Mouse (Mus musculus) liver, adult 2 months (tissue): Measurements from ENCODE around the gene Auts2. TPM values are rescaled to one million over a fixed set of nuclear protein-coding genes. Genes with fewer than 3 reads are reported as not detected.

Experiments used
- DNase-seq: peaks from one replicate; pipeline ENCODE4 v3.0.0-alpha.2; 2011; ENCODE audit warnings: low read depth, low spot score; ENCODE audit errors: extremely low read depth
- H3K27ac ChIP-seq: fragments of 200-500 bp; replicated peaks from 2 replicates; pipeline ENCODE4 v1.5.1; 2012; ENCODE audit warnings: low read depth, mild to moderate bottlenecking, control low read depth, inconsistent platforms, low read length; ENCODE audit not compliant: insufficient read depth
- H3K27me3 ChIP-seq: fragments of 200-500 bp; 2 replicates; pipeline ENCODE4 v1.6.1; 2012; ENCODE audit warnings: mild to moderate bottlenecking, moderate library complexity, low read length, inconsistent platforms; ENCODE audit not compliant: control insufficient read depth, insufficient read depth
- H3K36me3 ChIP-seq: fragments of 200-500 bp; 2 replicates; pipeline ENCODE4 v1.6.1; 2012; ENCODE audit warnings: low read length, inconsistent platforms; ENCODE audit not compliant: control insufficient read depth, insufficient read depth
- H3K4me1 ChIP-seq: fragments of 200-500 bp; 2 replicates; pipeline ENCODE4 v1.6.1; 2011; ENCODE audit warnings: low read length; ENCODE audit not compliant: control insufficient read depth, insufficient read depth
- H3K4me3 ChIP-seq: fragments of 200-500 bp; 2 replicates; pipeline ENCODE4 v1.5.1; 2011; ENCODE audit warnings: low read depth, mild to moderate bottlenecking, control low read depth, low read length, moderate library complexity; ENCODE audit not compliant: insufficient read depth
- H3K79me2 ChIP-seq: fragments of 200-500 bp; 2 replicates; pipeline ENCODE4 v1.6.1; 2012; ENCODE audit warnings: inconsistent platforms, mild to moderate bottlenecking, low read length, moderate library complexity; ENCODE audit not compliant: control insufficient read depth, insufficient read depth
- H3K9ac ChIP-seq: fragments of 200-500 bp; 2 replicates; pipeline ENCODE4 v1.6.1; 2012; ENCODE audit warnings: low read depth, mild to moderate bottlenecking, control low read depth, inconsistent platforms, low read length
- CTCF ChIP-seq: fragments of 200-500 bp; IDR thresholded peaks from 2 replicates; pipeline ENCODE4 v1.5.1; 2011; ENCODE audit warnings: low read depth, low read length, control low read depth
- POLR2A ChIP-seq: fragments of 200-500 bp; IDR thresholded peaks from 2 replicates; pipeline ENCODE4 v1.6.1; 2011; ENCODE audit warnings: low read length, control low read depth; ENCODE audit not compliant: insufficient read depth; ENCODE audit errors: extremely low read depth
- WGBS: fragments of 180-500 bp; shearing (Covaris S2); methylation state at CpG from one replicate; pipeline ENCODE4 v1.1.7; 2018; 5-methylcytosine and 5-hydroxymethylcytosine counted together
- polyA plus RNA-seq: library from polyadenylated mRNA; depleted of rRNA; stranded (reverse); fragments of >200 nt; gene quantifications from 2 replicates; pipeline ENCODE4 v1.2.3, GENCODE M21; 2012
- total RNA-seq: library from RNA; depleted of rRNA; stranded (reverse); fragments of >200 nt; gene quantifications from 2 replicates; pipeline ENCODE4 v1.2.3, GENCODE M21; 2014

Gene Auts2
- total and polyA plus RNA-seq, 2 experiments = 0.37 to 0.51 TPM

DNA sequence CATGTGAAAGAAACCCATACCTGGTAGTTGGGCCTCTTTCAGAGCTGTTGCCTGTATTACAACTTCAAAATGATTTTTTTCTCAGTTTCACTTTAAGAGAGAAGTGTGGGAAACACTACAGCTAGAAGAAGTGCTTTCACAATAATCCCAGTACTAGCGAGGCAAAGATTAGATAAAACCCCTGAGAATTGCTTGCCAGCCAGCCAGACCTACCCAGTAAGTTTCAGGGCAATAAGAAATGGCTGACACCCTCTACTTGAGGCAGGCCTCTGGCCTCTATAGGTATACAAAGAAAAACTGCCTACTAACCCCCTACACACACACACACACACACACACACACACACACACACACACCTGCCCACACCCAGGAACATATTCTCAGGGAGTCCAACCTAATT is 630.2 kb downstream of the Auts2 start:
- no peak for TF ChIP-seq POLR2A
- no peak for TF ChIP-seq CTCF
- H3K9ac ChIP-seq = no peak overlapping the region
- H3K79me2 ChIP-seq = no peaks in the 10 kb centered on the region
- H3K27ac ChIP-seq = no peak overlapping the region
- no peak overlapping the region for H3K4me3 ChIP-seq
- no peak for DNase-seq
- WGBS = 52% methylated on average over 1 of the region's 1 CpGs
- no peaks in the 10 kb centered on the region for H3K36me3 ChIP-seq
- no peaks in the 10 kb centered on the region for H3K27me3 ChIP-seq
- no peaks in the 10 kb centered on the region for H3K4me1 ChIP-seq

DNA sequence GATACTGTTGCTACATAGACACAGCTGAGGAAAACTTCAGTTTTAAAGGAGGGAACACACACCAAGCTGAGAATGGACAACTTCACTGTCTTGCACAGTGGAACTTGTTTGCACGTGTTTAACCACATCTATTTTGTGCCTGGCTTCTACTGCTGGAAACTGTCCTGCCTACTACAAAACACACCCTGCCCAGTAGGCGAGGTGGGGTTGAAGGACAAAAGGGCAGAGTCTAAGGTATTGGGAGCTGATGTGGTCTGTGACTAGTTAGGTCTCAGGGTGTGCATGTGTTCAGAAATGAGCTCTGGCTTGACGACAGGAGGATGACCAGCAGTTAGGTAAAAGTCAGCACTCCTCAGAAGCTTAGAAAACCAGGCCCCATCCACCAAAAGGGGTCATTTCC is 636.8 kb downstream of the Auts2 start:
- Histone ChIP-seq H3K9ac (no peak overlapping the region), H3K4me1 (no peaks in the 10 kb centered on the region), H3K79me2 (no peaks in the 10 kb centered on the region), H3K27ac (no peak overlapping the region), H3K36me3 (no peaks in the 10 kb centered on the region), H3K27me3 (no peaks in the 10 kb centered on the region), H3K4me3 (no peak overlapping the region)
- TF ChIP-seq CTCF = no peak
- TF ChIP-seq POLR2A = no peak
- 85% methylated on average over 3 of the region's 3 CpGs for WGBS
- no peak for DNase-seq

DNA sequence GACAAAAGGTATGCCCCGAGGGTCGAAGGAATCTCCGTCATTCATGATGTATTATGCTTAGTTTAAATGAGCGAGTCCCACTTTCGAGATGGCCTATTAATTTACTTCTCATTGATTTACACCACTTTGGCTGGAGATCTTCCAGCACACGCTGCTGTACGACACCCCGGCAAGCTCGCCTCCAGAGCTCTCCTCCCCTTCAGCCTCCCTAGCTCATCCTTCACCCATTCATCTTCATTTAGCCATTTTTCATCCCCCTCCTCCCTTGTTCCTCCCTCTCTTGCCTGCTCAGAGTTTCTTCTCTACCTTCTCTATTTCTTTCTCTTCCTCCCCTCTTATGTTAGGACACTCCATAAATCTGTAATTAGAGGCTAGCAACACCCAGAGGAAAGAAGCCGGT is 638.7 kb downstream of the Auts2 start:
- TF ChIP-seq CTCF (no peak), POLR2A (no peak)
- no peaks in the 10 kb centered on the region for H3K36me3 ChIP-seq
- no peaks in the 10 kb centered on the region for H3K79me2 ChIP-seq
- H3K9ac ChIP-seq = no peak overlapping the region
- H3K27ac ChIP-seq = no peak overlapping the region
- no peaks in the 10 kb centered on the region for H3K4me1 ChIP-seq
- no peak for DNase-seq
- no peak overlapping the region for H3K4me3 ChIP-seq
- H3K27me3 ChIP-seq = no peaks in the 10 kb centered on the region
- 96% methylated on average over 10 of the region's 10 CpGs for WGBS

DNA sequence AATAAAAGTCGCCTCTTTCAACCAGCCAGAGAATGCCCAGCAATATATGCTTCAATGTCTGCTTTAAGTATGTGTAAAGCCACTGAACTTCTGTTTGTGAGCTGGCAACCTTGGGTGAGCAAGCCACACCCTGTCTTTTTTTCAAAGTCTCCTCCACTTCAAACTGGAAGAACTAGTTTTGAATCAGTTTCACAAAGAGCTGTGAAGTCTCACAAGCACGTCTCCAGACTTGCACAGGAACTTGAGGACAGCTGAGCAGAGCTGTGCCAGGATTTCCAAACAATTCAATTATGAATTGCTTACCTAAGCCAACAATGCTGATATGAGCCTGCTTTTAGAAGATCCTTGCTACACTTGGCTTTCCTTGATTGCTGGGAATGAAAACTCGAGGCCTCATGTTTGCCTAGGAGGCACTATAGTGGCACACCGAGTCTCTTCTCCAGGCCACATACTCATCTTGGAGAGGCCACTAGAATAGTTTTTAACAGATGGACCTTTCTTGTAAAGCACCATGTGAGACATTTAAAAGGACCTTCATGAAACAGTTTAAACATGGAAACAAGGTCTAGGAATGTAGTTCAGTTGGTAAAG is 645.0 kb downstream of the Auts2 start:
- TF ChIP-seq CTCF (no peak), POLR2A (no peak)
- Histone ChIP-seq H3K9ac (no peak overlapping the region), H3K27ac (no peak overlapping the region), H3K36me3 (no peaks in the 10 kb centered on the region), H3K27me3 (no peaks in the 10 kb centered on the region), H3K4me1 (no peaks in the 10 kb centered on the region), H3K79me2 (no peaks in the 10 kb centered on the region), H3K4me3 (no peak overlapping the region)
- 68% methylated on average over 4 of the region's 4 CpGs for WGBS
- no peak for DNase-seq

DNA sequence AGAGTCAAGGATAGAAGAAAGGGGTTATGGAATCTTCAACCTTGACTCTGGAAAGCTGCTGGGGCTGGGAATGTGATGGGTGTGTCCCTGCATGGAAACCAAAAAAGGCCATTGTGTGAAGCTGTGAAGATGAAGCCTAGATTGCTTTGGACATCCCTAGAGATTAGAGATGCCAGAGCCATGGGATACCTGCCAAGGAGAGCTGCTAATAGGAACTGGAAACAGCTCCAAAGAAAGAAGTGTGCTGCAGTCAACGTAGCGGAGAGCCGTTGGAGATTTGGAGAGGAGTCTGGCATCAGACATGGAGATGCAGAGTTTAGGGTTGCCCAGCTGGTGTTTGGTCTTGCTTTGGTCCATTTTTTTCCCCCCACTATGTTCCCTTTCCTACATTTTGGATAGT is 656.5 kb downstream of the Auts2 start:
- H3K27ac ChIP-seq = no peak overlapping the region
- no peak for TF ChIP-seq POLR2A
- no peak for TF ChIP-seq CTCF
- H3K4me3 ChIP-seq = no peak overlapping the region
- no peak for DNase-seq
- no peak overlapping the region for H3K9ac ChIP-seq
- no peaks in the 10 kb centered on the region for H3K4me1 ChIP-seq
- 90% methylated on average over 3 of the region's 3 CpGs for WGBS
- no peaks in the 10 kb centered on the region for H3K36me3 ChIP-seq
- no peaks in the 10 kb centered on the region for H3K79me2 ChIP-seq
- H3K27me3 ChIP-seq = no peaks in the 10 kb centered on the region

DNA sequence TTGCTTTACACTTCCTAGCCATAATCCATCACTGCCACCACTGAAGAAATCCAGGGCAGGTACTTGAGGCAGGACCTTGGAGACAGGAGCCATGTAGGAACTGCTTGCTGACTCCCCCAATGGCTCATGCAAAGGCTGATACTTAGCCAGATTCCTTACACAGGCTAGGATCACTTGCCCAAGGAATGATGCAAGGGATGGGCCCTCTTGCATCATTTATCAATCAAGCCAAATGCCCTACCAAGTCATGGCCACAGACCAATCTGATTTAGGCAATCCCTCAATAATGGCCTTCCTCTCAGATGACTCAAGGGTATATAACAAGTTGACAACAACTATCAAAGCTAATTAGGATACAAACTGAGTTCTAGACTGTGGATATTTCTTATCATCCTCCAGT is 666.6 kb downstream of the Auts2 start:
- Histone ChIP-seq H3K79me2 (no peaks in the 10 kb centered on the region), H3K27ac (no peak overlapping the region), H3K9ac (no peak overlapping the region), H3K27me3 (no peaks in the 10 kb centered on the region), H3K4me3 (no peak overlapping the region), H3K36me3 (no peaks in the 10 kb centered on the region), H3K4me1 (no peaks in the 10 kb centered on the region)
- TF ChIP-seq POLR2A (no peak), CTCF (no peak)
- peak; percentile 15 for DNase-seq
